Mouse (Mus musculus) CD4-positive, CD25-positive, alpha-beta regulatory T cell, adult 9 weeks (primary cell): ENCODE measurements around the gene Acsbg1. TPM values are rescaled to one million over a fixed set of nuclear protein-coding genes. Genes with fewer than 3 reads are reported as not detected.

Experiments used
- polyA plus RNA-seq: library from polyadenylated mRNA; unstranded; fragments of 100-300 nt; shearing (Covaris generic); gene quantifications from one replicate; pipeline ENCODE4 v1.2.1, GENCODE M21; 2017

Acsbg1 gene
- polyA plus RNA-seq: 41.4 TPM

DNA sequence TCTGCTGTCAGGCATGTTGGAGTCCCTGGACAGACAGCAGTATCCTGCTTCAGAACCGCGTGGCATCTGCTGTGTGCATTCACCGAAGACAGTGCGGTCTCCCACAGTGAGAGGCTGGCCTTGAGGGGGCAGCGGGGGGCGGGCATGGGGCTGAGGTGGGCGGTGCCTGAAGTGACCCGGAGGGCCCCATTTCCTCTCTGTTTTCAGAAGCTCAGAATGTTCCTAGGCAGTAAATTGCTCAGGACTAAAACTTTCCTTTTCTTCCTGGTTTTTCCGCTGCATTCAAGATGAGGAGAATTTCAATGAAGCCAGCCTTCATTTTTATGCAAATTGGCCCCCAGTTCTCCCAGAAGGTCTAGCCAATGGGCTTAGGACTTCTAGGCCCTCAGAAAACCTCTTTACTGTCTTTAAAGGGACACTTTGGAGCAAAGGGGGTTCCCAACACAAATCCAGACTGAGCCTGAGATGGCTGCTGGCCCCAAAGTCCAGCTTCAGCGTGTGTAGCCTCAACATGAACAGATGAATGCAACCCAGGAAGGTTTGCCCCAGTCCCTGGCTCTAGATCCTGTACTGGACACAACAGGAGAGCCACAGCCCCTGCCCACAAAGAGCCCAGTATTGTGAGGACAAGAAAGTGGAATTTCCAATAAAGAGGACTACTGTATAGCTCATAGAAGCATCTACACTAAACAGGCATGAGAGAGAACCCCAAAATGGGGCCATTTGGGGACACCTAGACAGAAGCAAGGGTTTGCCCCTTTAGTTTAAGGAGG is at the start of gene Acsbg1:
Gene Acsbg1, minus strand, starts transcription at position 266 of the 773 bp plus-strand sequence.

DNA sequence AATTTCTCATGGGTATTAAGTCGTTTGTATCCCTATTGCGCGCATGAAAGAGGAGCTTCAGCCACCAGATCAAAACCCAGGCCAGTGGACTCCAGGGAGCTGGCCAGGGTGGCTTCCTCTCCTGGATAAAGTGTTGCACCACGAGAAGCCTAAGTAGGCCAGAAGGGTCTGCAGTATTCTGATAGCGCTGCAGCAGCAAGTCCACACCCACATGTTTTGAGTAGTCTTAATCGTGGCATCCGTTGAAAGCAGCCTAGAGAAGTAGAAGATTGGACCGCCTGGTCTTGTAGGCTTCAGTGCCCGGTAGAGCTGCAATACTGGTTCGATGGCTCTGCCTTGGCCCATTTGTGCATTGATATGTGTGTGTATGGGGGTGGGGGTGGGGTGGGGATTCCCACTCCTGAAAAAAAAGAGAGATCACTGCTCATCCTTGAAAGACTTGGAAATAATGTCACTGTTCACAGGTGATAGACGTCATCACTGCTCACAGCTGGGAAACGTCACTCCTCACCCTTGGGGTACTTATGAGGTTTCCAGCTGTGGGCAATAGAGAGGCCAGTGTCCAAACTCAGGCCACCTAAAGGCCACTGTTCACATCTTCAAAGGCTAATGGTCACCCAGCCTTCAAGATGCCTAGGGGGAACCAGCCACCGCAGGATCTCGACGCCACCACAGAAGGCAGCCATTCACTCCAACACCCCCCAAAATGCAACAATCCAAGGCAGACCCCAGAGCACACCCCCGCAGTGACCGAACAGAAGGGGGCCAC is 36.8 kb upstream of the Acsbg1 start, which contains the start of gene Dnaja4:
Gene Dnaja4, plus strand, starts transcription at position 556 of the 769 bp plus-strand sequence.

DNA sequence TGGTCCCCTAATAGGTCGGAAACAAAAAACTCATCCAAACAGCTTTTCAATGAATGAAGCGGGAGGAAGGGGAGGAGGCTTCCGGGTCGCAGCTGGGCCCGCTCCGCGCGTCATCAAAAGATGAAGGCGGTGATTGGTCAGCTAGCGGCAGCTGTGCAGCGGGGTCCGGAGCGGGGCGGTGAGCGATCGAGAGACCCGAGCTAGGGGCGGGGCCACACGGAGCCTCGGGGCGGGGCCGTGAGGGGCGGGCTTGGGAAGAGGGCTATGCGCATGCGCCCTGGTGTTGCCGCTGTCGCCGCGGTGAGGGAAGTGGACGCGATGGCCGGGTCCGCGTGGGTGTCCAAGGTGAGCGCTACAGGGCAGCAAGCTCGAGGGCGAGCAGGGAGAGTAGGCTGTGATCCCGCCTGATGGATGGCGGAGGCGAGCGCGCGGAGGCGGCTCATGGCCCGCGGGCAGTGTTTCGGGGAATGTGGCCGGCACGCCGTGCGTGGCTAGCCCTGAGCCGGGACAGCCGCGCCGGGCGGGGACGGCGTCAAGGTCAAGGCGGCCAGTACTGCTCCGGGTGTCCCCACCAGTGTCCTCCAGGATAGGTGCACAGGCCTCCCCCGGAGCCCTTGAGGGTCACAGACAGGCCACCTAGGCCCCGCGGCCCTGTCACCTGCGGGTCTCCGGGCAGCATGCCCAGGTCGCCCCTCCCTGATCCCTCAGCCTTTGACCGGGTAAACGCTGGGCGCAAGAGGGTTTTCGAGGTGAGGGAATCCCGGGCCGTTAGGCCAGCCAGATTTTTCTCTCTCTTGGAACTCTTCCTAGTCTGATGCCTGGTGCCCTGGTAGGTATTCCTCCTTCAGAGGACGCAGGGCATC is 75.2 kb downstream of the Acsbg1 start, which contains the start of gene Idh3a:
Gene Idh3a, plus strand, starts transcription at position 136 of the 863 bp plus-strand sequence.

DNA sequence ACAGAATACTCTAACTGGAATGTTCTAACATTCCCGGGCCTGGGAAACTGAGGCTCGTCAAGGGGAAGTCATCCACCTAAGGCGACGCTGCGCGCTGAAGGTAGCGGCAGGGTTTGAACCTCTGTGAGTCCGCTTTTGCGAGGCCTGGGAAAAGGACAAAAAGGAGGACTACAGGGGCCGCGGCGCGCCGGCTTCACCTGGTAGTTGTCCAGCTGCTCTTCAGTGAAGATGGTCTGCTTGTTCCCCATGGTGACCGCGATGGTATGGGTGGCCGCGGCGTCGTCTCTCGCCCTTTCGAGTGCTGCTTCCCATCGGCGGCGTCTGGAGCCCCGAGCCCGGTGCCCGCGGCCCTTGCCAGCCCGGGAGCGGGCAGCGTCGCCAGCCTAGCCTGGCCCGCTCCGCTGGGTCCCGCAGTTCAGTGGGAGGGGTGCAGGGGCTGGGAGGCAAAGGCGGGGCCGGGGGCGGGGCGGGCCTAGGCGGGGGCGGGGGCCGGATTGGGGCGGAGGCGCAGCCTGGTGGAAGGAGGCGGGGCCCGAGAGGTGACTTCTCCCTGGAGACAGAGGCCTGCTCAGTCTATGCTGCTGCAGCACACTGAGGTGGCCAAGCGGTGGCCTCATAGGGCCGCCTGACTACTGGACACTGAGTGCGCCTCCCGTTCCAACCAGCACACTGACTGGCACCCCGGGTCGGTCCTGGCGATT is 101.7 kb downstream of the Acsbg1 start, which contains the start of gene Cib2:
Gene Cib2, minus strand, starts transcription at position 448 of the 701 bp plus-strand sequence.

Other genes with a start within 250 kb of the Acsbg1 start
- gene Dmxl2, start 160.2 kb downstream of the Acsbg1 start, polyA plus RNA-seq: 0.10 TPM
- gene Sh2d7, start 122.9 kb downstream of the Acsbg1 start, polyA plus RNA-seq: not detected
- gene Cib2, start 101.7 kb downstream of the Acsbg1 start, polyA plus RNA-seq: 0.32 TPM
- 106 TPM for gene Idh3a, start 75.5 kb downstream of the Acsbg1 start, polyA plus RNA-seq
- 3.7 TPM for gene Dnaja4, start 37.0 kb upstream of the Acsbg1 start, polyA plus RNA-seq
- 105 TPM for gene Wdr61, start 72.6 kb upstream of the Acsbg1 start, polyA plus RNA-seq
- gene Crabp1, start 102.9 kb upstream of the Acsbg1 start, polyA plus RNA-seq: not detected
- gene Ireb2, start 201.9 kb upstream of the Acsbg1 start, polyA plus RNA-seq: 28.9 TPM